Mouse (Mus musculus): ENCODE measurements around the gene Gm13283. TPM values are rescaled to one million over a fixed set of nuclear protein-coding genes. Genes with fewer than 3 reads are reported as not detected.
"Not testable (repeated sequence)": the region's sequence is repeated elsewhere in the genome, so short reads cannot be mapped to it uniquely, and the experiment has no call there.

Gm13283 gene
- total RNA-seq, 2 experiments from 2014 or later, result not detected

DNA sequence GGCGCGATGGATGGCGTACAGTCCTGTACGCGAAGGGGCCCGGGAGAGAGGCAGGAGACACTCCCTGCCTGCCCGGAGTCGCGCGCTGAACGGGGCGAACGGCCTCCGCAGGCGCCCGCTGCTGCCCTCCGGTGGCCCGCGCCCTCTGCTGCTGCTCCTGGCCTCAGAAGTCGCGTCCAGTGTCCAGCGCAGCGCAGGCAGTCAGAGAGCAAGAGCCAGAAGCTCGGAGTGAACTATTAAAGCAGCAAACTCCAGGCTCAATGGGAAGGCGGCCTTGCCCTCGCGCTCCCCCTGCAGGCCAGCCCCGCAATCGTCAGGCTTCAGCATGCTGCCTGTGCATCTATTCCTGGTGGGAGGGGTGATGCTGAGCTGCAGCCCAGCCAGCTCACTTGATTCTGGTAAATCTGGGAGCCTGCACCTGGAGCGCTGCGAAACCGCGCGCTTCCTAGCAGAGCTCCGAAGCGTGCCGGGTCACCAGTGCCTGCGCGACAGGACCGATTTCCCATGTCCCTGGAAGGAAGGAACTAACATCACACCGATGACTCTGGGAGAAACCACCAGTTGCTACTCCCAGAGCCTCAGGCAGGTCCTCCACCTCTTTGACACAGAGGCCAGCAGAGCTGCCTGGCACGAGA, 3.6 kb downstream of the Gm13283 start:
- peak; percentile 64 for DNase-seq

DNA sequence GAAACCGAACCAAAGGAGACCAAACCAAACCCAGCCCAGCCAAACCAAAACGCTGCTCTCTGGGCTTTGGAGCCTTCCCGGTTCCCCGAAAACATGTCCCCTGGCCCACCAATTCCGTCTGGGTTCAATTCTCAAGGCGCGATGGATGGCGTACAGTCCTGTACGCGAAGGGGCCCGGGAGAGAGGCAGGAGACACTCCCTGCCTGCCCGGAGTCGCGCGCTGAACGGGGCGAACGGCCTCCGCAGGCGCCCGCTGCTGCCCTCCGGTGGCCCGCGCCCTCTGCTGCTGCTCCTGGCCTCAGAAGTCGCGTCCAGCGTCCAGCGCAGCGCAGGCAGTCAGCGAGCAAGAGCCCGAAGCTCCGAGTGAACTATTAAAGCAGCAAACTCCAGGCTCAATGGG, 13.6 kb downstream of the Gm13283 start, which contains the start of gene Gm13290:
Gene Gm13290 (plus strand): TSS at position 301 of the 400 bp plus-strand sequence.
- DNase-seq, result not testable (repeated sequence)

DNA sequence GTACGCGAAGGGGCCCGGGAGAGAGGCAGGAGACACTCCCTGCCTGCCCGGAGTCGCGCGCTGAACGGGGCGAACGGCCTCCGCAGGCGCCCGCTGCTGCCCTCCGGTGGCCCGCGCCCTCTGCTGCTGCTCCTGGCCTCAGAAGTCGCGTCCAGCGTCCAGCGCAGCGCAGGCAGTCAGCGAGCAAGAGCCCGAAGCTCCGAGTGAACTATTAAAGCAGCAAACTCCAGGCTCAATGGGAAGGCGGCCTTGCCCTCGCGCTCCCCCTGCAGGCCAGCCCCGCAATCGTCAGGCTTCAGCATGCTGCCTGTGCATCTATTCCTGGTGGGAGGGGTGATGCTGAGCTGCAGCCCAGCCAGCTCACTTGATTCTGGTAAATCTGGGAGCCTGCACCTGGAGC, 16.7 kb downstream of the Gm13283 start, which contains the start of gene Gm13289:
Gene Gm13289 (plus strand): TSS at position 301 of the 400 bp plus-strand sequence.
- DNase-seq, result not testable (repeated sequence)

DNA sequence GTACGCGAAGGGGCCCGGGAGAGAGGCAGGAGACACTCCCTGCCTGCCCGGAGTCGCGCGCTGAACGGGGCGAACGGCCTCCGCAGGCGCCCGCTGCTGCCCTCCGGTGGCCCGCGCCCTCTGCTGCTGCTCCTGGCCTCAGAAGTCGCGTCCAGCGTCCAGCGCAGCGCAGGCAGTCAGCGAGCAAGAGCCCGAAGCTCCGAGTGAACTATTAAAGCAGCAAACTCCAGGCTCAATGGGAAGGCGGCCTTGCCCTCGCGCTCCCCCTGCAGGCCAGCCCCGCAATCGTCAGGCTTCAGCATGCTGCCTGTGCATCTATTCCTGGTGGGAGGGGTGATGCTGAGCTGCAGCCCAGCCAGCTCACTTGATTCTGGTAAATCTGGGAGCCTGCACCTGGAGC, 19.6 kb downstream of the Gm13283 start, which contains the start of gene Gm13272:
Gene Gm13272 (plus strand): TSS at position 301 of the 400 bp plus-strand sequence.
- not testable (repeated sequence) for DNase-seq

DNA sequence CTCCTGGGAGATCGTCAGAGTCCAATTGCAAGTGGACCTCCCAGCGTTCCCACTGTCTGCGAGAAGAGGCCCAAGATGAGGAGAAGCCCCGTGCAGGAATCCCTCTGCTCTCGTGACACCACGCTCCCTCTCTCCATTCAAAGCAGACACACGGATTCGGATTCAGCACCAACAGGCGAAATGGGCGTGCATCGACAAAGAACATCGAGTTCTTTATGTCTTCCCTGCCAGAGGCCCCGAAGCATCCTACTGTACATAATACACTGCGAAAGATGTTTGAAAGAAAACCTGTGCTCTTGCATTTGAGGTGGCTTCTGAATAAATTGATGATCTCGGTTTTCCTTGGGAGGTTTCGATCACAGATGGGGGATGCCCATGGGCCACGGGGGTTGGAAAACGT, 20.4 kb downstream of the Gm13283 start:
- not testable (repeated sequence) for DNase-seq

DNA sequence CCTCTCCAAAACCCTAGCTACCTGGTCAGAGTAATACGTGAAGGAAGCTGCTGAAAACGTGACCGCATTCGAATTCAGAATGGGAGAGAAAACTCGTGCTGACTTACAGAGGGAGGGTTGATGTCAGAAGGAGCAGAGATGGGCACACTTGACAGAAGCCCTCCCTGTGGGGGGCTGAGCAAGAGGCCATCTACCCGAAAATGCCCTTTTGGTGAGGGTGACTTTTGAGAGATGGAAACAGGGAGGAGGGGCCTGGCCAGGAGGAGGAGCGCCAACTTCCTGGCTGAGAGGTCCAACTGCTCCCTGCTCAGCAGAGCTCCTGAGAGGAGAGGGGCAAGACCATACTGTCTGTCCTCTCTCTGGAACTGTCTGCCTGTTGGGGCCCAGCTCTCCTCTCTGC, 21.9 kb downstream of the Gm13283 start, which contains the start of gene Ifnz:
Gene Ifnz (plus strand): TSS at position 301 of the 400 bp plus-strand sequence.
- DNase-seq, result not testable (repeated sequence)

DNA sequence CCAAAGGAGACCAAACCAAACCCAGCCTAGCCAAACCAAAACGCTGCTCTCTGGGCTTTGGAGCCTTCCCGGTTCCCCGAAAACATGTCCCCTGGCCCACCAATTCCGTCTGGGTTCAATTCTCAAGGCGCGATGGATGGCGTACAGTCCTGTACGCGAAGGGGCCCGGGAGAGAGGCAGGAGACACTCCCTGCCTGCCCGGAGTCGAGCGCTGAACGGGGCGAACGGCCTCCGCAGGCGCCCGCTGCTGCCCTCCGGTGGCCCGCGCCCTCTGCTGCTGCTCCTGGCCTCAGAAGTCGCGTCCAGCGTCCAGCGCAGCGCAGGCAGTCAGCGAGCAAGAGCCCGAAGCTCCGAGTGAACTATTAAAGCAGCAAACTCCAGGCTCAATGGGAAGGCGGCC, 22.4 kb downstream of the Gm13283 start:
- peak; percentile 33 for DNase-seq

DNA sequence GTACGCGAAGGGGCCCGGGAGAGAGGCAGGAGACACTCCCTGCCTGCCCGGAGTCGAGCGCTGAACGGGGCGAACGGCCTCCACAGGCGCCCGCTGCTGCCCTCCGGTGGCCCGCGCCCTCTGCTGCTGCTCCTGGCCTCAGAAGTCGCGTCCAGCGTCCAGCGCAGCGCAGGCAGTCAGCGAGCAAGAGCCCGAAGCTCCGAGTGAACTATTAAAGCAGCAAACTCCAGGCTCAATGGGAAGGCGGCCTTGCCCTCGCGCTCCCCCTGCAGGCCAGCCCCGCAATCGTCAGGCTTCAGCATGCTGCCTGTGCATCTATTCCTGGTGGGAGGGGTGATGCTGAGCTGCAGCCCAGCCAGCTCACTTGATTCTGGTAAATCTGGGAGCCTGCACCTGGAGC, 25.5 kb downstream of the Gm13283 start, which contains the start of gene Gm13276:
Gene Gm13276 (plus strand): TSS at position 301 of the 400 bp plus-strand sequence.
- not testable (repeated sequence) for DNase-seq

DNA sequence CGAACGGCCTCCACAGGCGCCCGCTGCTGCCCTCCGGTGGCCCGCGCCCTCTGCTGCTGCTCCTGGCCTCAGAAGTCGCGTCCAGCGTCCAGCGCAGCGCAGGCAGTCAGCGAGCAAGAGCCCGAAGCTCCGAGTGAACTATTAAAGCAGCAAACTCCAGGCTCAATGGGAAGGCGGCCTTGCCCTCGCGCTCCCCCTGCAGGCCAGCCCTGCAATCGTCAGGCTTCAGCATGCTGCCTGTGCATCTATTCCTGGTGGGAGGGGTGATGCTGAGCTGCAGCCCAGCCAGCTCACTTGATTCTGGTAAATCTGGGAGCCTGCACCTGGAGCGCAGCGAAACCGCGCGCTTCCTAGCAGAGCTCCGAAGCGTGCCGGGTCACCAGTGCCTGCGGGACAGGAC, 28.5 kb downstream of the Gm13283 start, which contains the start of gene Gm13277:
Gene Gm13277 (plus strand): TSS at position 231 of the 400 bp plus-strand sequence.
- DNase-seq, result peak; percentile 79

DNA sequence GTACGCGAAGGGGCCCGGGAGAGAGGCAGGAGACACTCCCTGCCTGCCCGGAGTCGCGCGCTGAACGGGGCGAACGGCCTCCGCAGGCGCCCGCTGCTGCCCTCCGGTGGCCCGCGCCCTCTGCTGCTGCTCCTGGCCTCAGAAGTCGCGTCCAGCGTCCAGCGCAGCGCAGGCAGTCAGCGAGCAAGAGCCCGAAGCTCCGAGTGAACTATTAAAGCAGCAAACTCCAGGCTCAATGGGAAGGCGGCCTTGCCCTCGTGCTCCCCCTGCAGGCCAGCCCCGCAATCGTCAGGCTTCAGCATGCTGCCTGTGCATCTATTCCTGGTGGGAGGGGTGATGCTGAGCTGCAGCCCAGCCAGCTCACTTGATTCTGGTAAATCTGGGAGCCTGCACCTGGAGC, 31.3 kb downstream of the Gm13283 start, which contains the start of gene Gm13278:
Gene Gm13278 (plus strand): TSS at position 301 of the 400 bp plus-strand sequence.
- DNase-seq, result not testable (repeated sequence)

DNA sequence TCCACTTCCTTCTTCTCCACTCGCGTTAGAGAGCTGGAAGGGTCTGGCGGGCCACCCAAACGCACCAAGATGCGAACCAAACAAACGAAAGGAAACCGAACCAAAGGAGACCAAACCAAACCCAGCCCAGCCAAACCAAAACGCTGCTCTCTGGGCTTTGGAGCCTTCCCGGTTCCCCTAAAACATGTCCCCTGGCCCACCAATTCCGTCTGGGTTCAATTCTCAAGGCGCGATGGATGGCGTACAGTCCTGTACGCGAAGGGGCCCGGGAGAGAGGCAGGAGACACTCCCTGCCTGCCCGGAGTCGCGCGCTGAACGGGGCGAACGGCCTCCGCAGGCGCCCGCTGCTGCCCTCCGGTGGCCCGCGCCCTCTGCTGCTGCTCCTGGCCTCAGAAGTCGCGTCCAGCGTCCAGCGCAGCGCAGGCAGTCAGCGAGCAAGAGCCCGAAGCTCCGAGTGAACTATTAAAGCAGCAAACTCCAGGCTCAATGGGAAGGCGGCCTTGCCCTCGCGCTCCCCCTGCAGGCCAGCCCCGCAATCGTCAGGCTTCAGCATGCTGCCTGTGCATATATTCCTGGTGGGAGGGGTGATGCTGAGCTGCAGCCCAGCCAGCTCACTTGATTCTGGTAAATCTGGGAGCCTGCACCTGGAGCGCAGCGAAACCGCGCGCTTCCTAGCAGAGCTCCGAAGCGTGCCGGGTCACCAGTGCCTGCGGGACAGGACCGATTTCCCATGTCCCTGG, 34.2 kb downstream of the Gm13283 start, which contains the start of gene Gm13275:
Gene Gm13275 (plus strand): TSS at position 552 of the 740 bp plus-strand sequence.
- DNase-seq, result peak; percentile 79

DNA sequence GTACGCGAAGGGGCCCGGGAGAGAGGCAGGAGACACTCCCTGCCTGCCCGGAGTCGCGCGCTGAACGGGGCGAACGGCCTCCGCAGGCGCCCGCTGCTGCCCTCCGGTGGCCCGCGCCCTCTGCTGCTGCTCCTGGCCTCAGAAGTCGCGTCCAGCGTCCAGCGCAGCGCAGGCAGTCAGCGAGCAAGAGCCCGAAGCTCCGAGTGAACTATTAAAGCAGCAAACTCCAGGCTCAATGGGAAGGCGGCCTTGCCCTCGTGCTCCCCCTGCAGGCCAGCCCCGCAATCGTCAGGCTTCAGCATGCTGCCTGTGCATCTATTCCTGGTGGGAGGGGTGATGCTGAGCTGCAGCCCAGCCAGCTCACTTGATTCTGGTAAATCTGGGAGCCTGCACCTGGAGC, 37.2 kb downstream of the Gm13283 start, which contains the start of gene Gm13279:
Gene Gm13279 (plus strand): TSS at position 301 of the 400 bp plus-strand sequence.
- DNase-seq, result not testable (repeated sequence)

DNA sequence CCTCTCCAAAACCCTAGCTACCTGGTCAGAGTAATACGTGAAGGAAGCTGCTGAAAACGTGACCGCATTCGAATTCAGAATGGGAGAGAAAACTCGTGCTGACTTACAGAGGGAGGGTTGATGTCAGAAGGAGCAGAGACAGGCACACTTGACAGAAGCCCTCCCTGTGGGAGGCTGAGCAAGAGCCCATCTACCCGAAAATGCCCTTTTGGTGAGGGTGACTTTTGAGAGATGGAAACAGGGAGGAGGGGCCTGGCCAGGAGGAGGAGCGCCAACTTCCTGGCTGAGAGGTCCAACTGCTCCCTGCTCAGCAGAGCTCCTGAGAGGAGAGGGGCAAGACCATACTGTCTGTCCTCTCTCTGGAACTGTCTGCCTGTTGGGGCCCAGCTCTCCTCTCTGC, 39.4 kb downstream of the Gm13283 start, which contains the start of gene Gm13285:
Gene Gm13285 (plus strand): TSS at position 301 of the 400 bp plus-strand sequence.
- not testable (repeated sequence) for DNase-seq

DNA sequence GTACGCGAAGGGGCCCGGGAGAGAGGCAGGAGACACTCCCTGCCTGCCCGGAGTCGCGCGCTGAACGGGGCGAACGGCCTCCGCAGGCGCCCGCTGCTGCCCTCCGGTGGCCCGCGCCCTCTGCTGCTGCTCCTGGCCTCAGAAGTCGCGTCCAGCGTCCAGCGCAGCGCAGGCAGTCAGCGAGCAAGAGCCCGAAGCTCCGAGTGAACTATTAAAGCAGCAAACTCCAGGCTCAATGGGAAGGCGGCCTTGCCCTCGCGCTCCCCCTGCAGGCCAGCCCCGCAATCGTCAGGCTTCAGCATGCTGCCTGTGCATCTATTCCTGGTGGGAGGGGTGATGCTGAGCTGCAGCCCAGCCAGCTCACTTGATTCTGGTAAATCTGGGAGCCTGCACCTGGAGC, 43.0 kb downstream of the Gm13283 start, which contains the start of gene Gm13287:
Gene Gm13287 (plus strand): TSS at position 301 of the 400 bp plus-strand sequence.
- DNase-seq, result not testable (repeated sequence)

DNA sequence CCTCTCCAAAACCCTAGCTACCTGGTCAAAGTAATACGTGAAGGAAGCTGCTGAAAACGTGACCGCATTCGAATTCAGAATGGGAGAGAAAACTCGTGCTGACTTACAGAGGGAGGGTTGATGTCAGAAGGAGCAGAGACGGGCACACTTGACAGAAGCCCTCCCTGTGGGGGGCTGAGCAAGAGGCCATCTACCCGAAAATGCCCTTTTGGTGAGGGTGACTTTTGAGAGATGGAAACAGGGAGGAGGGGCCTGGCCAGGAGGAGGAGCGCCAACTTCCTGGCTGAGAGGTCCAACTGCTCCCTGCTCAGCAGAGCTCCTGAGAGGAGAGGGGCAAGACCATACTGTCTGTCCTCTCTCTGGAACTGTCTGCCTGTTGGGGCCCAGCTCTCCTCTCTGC, 45.3 kb downstream of the Gm13283 start, which contains the start of gene Gm13288:
Gene Gm13288 (plus strand): TSS at position 301 of the 400 bp plus-strand sequence.
- DNase-seq, result not testable (repeated sequence)

DNA sequence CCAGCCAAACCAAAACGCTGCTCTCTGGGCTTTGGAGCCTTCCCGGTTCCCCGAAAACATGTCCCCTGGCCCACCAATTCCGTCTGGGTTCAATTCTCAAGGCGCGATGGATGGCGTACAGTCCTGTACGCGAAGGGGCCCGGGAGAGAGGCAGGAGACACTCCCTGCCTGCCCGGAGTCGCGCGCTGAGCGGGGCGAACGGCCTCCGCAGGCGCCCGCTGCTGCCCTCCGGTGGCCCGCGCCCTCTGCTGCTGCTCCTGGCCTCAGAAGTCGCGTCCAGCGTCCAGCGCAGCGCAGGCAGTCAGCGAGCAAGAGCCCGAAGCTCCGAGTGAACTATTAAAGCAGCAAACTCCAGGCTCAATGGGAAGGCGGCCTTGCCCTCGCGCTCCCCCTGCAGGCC, 45.8 kb downstream of the Gm13283 start:
- peak; percentile 50 for DNase-seq

Other genes with a start within 250 kb of the Gm13283 start
- gene Ifnb1, start 237.3 kb upstream of the Gm13283 start, total RNA-seq (2021), result not detected
- not detected for gene Ifna15, start 201.9 kb upstream of the Gm13283 start, total RNA-seq (2021)
- not detected for gene Ifna14, start 188.3 kb upstream of the Gm13283 start, total RNA-seq (2021)
- not detected for gene Ifna9, start 167.7 kb upstream of the Gm13283 start, total RNA-seq (2021)
- gene Ifna12, start 156.7 kb upstream of the Gm13283 start, total RNA-seq (2021), result not detected
- not detected for gene C87499, start 125.7 kb upstream of the Gm13283 start, total RNA-seq (2021)
- not detected for gene Ifna13, start 115.7 kb upstream of the Gm13283 start, total RNA-seq (2021)
- not detected for gene Ifna16, start 83.2 kb upstream of the Gm13283 start, total RNA-seq (2021)
- gene Ifna2, start 76.2 kb upstream of the Gm13283 start, total RNA-seq (2021), result not detected
- not detected for gene Ifnab, start 68.8 kb upstream of the Gm13283 start, total RNA-seq (2021)
- gene Gm26566, start 38.3 kb upstream of the Gm13283 start, total RNA-seq (2021), result under 1 TPM; 0.36 to 0.52 TPM
- 10 to 100 TPM; 89.6 to 91.9 TPM for gene Klhl9, start 37.7 kb upstream of the Gm13283 start, total RNA-seq (2021)
- not detected for gene Gm13271, start 5.3 kb upstream of the Gm13283 start, total RNA-seq (2021)
- gene Gm13290, start 13.7 kb downstream of the Gm13283 start, total RNA-seq (2021), result not detected
- not detected for gene Gm13289, start 16.8 kb downstream of the Gm13283 start, total RNA-seq (2021)
- gene Gm13272, start 19.7 kb downstream of the Gm13283 start, total RNA-seq (2021), result not detected
- gene Ifnz, start 22.0 kb downstream of the Gm13283 start, total RNA-seq (2021), result under 1 TPM in 1 of 2 experiments, not detected in 1; 0.23 TPM
- not detected for gene Gm13276, start 25.6 kb downstream of the Gm13283 start, total RNA-seq (2021)
- gene Gm13277, start 28.5 kb downstream of the Gm13283 start, total RNA-seq (2021), result not detected
- gene Gm13278, start 31.4 kb downstream of the Gm13283 start, total RNA-seq (2021), result not detected
- not detected for gene Gm13275, start 34.4 kb downstream of the Gm13283 start, total RNA-seq (2021)
- gene Gm13279, start 37.3 kb downstream of the Gm13283 start, total RNA-seq (2021), result not detected
- gene Gm13285, start 39.5 kb downstream of the Gm13283 start, total RNA-seq (2021), result under 1 TPM in 1 of 2 experiments, not detected in 1; 0.31 TPM
- not detected for gene Gm13287, start 43.1 kb downstream of the Gm13283 start, total RNA-seq (2021)
- under 1 TPM in 1 of 2 experiments, not detected in 1; 0.14 TPM for gene Gm13288, start 45.4 kb downstream of the Gm13283 start, total RNA-seq (2021)
- not detected for gene Ifna7, start 56.1 kb downstream of the Gm13283 start, total RNA-seq (2021)
- not detected for gene Ifna11, start 59.8 kb downstream of the Gm13283 start, total RNA-seq (2021)
- not detected for gene Ifna6, start 67.3 kb downstream of the Gm13283 start, total RNA-seq (2021)
- gene Ifna5, start 75.4 kb downstream of the Gm13283 start, total RNA-seq (2021), result not detected
- not detected for gene Ifna4, start 81.7 kb downstream of the Gm13283 start, total RNA-seq (2021)
- not detected for gene Ifna1, start 90.0 kb downstream of the Gm13283 start, total RNA-seq (2021)
- gene Ifne, start 120.1 kb downstream of the Gm13283 start, total RNA-seq (2021), result not detected

Data from heart, postnatal 4 days (tissue).